Mouse (Mus musculus): Measurements from ENCODE around the gene Cdkl4.
"Not testable (repeated sequence)": the region's sequence is repeated elsewhere in the genome, so short reads cannot be mapped to it uniquely, and the experiment has no call there.

The Cdkl4 gene

DNA sequence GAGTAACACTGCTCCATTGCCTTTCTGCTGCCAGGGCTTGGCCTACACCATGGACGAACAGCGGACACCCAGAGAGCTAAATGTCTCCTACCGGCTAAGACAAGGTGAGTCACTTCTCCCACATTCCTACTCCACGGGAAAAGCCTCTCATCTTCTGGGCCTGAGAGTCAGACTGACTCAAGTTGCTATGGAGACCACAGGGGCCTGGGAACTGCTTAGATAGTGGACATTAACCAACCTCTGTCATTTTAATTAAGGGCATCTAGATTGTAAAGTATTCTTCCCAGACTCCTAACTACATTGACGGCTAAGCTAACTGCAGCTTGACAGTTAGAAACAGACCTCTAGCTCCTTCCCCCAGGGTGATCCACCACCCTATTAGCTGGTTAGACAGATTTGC, 14.8 kb downstream of the Cdkl4 start:
- no peak for DNase-seq

- peak; percentile 84 to 86 for DNase-seq
Observed at GRCm38 (mm10) chr17:80560669-80561401, 16.8 kb downstream of the Cdkl4 start.

DNA sequence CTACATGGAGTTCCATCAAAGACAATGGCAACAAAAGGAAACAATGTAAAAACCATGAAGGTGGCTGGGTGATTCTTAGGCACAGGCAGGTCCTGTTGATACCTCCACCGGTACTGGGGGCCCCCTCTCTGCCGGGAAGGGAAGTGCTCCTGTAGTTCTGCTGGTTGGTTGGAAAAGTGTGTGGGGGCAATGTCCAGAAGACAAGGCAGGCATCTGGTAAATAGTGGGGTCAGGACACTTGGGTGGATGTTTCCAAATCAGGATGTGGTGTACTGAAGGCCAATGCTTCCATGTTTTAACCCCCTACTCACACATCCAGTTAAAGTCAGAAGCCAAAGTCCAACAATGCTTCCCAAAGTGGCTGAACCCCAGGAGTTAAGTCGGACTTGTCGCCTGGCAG, 17.9 kb downstream of the Cdkl4 start:
- DNase-seq = no peak

DNA sequence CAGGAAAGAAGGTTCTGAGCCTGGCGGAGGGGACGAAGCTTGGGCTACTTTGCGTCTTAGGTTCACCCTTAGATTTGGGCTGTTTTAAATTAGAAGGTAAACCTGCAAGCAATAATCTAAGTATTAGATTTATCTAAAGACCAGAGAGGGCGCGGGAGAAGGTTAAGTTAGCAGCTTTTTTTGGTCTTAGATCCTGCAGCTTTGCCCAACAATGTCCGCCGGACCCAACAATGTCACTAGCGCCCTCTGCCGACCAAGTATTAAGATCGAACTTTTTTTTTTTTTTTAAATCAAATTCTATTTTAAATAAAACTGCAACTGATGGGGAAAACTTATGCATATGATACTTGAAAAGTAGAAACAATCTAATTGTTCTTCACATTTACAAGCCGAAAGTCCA, 18.6 kb downstream of the Cdkl4 start:
- DNase-seq = peak; percentile 64 to 69

- DNase-seq = no peak
Observed at GRCm38 (mm10) chr17:80558583-80558982, 19.0 kb downstream of the Cdkl4 start.

DNA sequence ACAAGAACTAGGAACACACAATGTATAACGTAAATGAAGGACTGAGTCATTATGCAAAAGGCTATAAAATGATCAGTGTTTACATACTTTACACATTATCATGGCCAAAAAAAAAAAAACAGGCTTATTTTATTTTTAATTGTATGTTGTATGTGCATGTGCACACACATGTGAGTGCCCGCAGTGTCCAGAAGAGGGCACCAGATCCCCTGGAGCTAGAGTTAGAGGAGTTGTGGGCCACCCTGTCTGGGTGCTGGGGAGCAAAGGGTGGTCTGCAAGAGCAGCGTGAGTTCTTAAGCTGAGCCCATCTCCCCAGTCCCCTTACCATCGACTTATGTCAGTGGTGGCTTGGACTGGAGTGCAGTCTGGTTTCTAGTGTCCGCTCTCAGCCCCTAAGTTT, 20.2 kb downstream of the Cdkl4 start:
- no peak for DNase-seq

GRCm38 (mm10) chr17:80553318-80554270, 24.0 kb downstream of the Cdkl4 start:
- peak; percentile 78 to 81 for DNase-seq

DNA sequence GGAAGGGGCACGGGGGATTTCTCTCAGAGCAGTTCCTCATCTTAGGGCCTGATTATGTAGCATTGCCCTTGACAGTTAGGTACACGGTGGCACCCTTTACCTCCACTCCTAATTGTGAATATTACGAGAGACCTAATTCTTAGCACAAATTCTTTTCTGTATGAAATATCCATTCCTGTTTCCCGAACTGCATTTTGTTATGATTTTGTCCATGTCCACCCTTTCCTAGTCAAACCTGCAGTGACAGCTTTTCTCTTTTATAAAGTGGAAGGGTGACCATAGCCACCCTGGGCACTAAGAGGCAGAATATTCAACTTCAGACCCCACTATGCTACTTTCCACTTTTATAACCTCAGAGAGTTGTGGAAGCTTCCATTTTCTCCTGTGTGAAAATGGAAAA, 25.0 kb downstream of the Cdkl4 start:
- no peak for DNase-seq

DNA sequence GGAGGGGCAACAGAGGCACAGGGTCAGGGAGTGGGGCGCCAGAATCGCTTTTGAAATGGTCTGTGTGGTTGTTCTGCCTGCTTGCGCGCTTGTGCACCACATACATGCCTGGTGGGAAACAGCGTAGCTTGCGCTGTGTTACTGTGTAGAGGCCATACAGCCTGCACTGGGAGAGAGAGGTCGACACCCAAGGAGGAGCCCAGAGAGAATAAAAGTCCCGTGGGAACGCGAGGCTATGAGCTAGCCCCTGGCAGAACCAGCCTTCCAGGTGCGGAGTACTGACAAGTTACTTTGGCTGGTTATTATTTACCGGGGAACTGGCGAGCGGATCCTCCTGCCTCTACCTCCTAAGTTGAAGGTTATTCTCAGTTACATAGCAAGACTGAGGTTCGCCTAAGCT, 26.6 kb downstream of the Cdkl4 start:
- no peak for DNase-seq

- no peak for DNase-seq
Observed at GRCm38 (mm10) chr17:80546846-80547245, 30.8 kb downstream of the Cdkl4 start.

DNA sequence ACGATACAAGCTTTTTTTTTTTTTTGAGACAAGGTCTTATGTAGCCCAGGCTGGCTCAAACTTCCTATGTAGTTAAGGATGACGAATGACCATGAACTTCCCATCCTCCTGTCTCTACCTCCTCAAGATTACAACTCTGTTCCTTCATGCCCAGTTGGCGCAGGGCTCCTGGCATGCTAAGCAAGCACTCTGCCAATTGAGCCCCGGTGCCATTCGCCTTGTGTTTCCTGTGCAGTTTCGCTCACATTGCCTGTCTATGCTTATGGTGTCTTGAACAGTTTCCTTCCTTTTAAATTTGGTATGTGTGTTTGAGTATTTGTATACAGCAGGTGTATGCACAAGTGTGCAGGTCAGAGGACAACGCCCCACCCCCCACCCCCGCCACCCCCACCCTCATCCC, 31.4 kb downstream of the Cdkl4 start:
- DNase-seq = no peak

DNA sequence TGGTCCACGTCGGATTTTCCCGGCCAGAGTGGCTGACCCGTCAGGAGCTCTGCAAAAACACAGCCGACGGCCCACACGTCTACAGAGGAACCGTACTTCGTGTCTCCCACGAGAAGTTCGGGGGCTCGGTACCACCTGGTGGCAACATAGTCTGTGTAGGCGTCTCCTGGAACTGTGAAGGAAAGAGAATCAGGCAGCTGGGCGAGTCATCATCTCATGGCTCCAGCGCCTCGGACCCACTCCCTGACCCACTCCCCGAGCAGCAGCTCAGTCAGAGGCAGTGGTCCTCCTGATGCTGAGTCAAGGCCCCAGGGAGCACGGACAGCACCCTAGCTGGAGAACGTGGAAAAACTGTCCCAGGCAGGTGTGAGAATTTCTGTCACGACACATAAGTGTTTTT, 34.0 kb downstream of the Cdkl4 start:
- DNase-seq = no peak

- DNase-seq = no peak
Observed at GRCm38 (mm10) chr17:80537136-80537535, 40.5 kb downstream of the Cdkl4 start.

- DNase-seq = no peak
Observed at GRCm38 (mm10) chr17:80535633-80536032, 42.0 kb downstream of the Cdkl4 start.

DNA sequence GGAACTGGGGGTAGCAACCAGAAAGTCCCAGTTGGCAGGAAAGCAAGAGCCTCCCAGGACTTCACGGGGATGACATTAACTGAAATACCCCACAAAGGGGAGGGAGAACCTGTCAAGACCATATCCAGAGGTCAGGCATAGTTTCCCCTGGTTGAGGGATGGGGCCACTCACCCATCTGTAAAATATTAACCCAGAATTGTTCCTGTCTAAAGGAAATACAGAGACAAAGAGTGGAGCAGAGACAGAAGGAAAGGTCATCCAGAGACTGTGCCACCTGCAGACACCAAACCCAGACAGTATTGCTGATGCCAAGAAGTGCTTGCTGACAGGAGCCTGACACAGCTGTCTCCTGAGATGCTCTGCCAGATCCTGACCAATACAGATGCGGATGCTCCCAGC, 46.3 kb downstream of the Cdkl4 start:
- DNase-seq = not testable (repeated sequence)

DNA sequence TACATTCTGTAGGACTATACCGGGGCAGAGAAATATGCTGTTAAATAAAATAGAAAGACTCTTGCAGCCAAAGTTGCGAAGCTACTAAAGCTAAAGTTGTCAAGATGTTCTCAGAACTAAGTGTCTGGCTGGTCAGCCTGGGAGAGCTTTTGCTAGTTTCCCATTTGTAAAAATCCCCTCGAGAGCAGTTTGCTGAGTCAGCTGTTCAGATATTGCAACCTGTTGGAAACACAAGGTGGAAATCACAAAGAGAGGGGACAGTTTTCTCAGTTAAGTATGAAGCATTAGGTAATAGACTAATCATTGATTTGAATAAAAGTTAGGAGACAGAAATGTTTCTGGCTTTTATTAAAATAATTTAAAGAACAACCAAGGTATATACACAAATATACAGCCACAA, 54.4 kb downstream of the Cdkl4 start:
- no peak for DNase-seq

GRCm38 (mm10) chr17:80522229-80522556, 55.4 kb downstream of the Cdkl4 start:
- DNase-seq = no peak

DNA sequence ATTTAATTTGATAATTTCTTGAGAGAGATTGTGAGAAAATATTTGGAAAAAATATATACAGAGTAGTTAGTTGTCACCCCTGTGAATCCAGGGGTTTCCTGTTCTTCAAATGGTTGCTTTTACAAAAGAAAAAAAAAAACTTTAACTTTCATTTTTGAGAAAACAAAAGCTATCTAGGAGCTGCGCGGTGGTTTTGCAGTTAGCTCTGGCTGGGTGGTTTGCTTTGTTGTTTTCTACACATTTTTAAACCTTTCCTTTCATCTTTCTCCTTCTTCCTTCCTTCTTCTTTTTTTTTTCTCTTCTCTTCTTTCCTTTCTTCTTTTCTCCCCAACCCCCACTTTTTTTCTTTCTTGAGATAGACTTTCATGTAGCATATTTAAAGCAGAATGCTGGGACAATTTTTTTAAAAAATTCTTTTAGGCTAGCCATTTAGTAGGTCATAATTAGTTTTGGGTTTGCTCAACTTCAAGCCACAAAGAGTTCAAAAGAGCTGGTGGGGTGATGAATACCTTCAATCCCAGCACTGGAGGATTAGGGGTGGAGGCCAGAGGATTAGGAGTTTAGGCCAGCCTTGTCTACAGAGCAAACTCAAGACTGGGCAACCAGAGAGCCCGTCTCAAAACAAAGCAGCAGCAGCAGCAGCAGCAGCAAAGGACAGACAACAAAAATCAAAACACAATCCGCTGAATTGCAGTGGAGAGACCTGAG, 55.9 kb downstream of the Cdkl4 start:
- no peak for DNase-seq

DNA sequence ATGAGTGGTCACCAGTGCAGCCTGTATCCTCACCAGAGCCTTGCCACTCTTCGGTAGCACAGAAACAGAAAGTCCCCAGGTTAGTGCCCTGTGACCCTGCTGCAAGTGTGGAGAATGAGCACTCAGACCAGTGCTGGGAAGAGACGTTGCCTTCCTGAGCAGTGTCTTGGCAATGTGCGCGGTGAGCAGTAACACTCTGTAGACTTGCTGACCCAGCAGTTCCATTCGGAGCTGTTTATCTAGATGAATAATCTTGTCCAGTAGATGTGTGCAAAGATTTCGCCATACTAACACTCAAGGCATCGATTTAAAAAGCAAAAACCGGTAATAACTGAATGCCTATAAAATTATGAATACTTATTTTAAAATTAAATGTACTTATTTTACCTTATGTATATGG, 57.1 kb downstream of the Cdkl4 start:
- no peak for DNase-seq

DNA sequence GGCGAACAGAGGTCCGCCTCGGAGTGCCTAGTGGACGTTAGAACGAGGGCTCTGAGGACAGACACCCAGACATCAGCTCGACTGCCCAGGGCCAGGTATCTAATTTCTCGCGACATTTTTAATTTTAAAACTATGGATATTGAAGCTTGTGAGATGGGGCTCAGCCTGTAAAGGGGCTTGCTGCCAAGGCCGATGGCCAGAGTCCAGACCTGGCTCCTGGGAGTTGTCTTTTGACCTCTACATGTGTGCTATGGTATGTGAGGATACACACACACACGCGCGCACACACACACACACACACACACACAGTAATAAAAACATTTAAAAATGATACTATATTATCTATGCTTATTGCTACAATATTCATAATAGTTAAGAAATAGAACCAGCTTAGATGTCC, 58.8 kb downstream of the Cdkl4 start:
- no peak for DNase-seq

GRCm38 (mm10) chr17:80517244-80517643, 60.4 kb downstream of the Cdkl4 start:
- DNase-seq = no peak

GRCm38 (mm10) chr17:80515956-80516355, 61.7 kb downstream of the Cdkl4 start:
- DNase-seq = no peak

- DNase-seq = no peak
Observed at GRCm38 (mm10) chr17:80515513-80515912, 62.1 kb downstream of the Cdkl4 start.

- no peak for DNase-seq
Observed at GRCm38 (mm10) chr17:80513766-80514165, 63.8 kb downstream of the Cdkl4 start.
